Mouse (Mus musculus) ES-E14 (cell line): Measurements from ENCODE around the gene Arl15. TPM values are rescaled to one million over a fixed set of nuclear protein-coding genes. Genes with fewer than 3 reads are reported as not detected.
A peak's percentile ranks its signal among the peaks of the same experiment; 100 is the strongest.

Experiments used
- DNase-seq: peaks from one replicate; pipeline ENCODE4 v3.0.0-alpha.2; 2013; ENCODE audit warnings: low read depth, low spot score
- H3K27ac ChIP-seq: 2 replicates; pipeline ENCODE4 v1.5.1; 2012; ENCODE audit warnings: low read depth, mild to moderate bottlenecking, low read length, moderate library complexity, mixed read lengths; ENCODE audit not compliant: poor library complexity, insufficient read depth, severe bottlenecking
- H3K36me3 ChIP-seq: 2 replicates; pipeline ENCODE4 v1.6.1; 2012; ENCODE audit warnings: mild to moderate bottlenecking, low read length, moderate library complexity, mixed read lengths; ENCODE audit not compliant: control insufficient read depth, poor library complexity, insufficient read depth, severe bottlenecking
- H3K4me1 ChIP-seq, 2 experiments: fragments of 150-350 bp in 1 of 2; sonication (generic) in 1 of 2; 2 replicates each; pipeline ENCODE4 v1.6.1; 2012; ENCODE audit warnings: low read length in 2 of 2, mild to moderate bottlenecking in 1 of 2, mixed read lengths in 1 of 2; ENCODE audit not compliant: control insufficient read depth in 2 of 2, insufficient read depth in 2 of 2, poor library complexity in 1 of 2
- H3K4me3 ChIP-seq, 2 experiments: fragments of 150-350 bp in 1 of 2; sonication (generic) in 1 of 2; 2 replicates each; pipeline ENCODE4 v1.5.1; 2012; ENCODE audit warnings: low read length in 2 of 2, low read depth in 1 of 2, mild to moderate bottlenecking in 1 of 2, mixed read lengths in 1 of 2; ENCODE audit not compliant: insufficient read depth in 1 of 2, poor library complexity in 1 of 2, severe bottlenecking in 1 of 2
- H3K9ac ChIP-seq: 2 replicates; pipeline ENCODE4 v1.6.1; 2012; ENCODE audit warnings: low read depth, mild to moderate bottlenecking, low read length, mixed read lengths; ENCODE audit not compliant: poor library complexity, insufficient read depth, severe bottlenecking
- H3K9me3 ChIP-seq: fragments of 150-350 bp; sonication (generic); 2 replicates; pipeline ENCODE4 v1.6.1; 2012; ENCODE audit warnings: low read depth, mild to moderate bottlenecking, low read length; ENCODE audit not compliant: control insufficient read depth, insufficient read depth
- CHD2 ChIP-seq: IDR thresholded peaks from 2 replicates; pipeline ENCODE4 v1.6.1; 2014; ENCODE audit warnings: mild to moderate bottlenecking, low read depth, low read length, inconsistent platforms
- HCFC1 ChIP-seq: IDR thresholded peaks from 2 replicates; pipeline ENCODE4 v1.6.1; 2012; ENCODE audit warnings: low read length, inconsistent platforms, borderline replicate concordance; ENCODE audit not compliant: insufficient read depth
- MAFK ChIP-seq: IDR thresholded peaks from 2 replicates; pipeline ENCODE4 v1.6.1; 2014; ENCODE audit warnings: mild to moderate bottlenecking, low read depth, low read length, inconsistent platforms; ENCODE audit not compliant: insufficient read depth
- ZC3H11A ChIP-seq: IDR thresholded peaks from 2 replicates; pipeline ENCODE4 v1.6.1; 2012; ENCODE audit warnings: low read depth, mild to moderate bottlenecking, inconsistent platforms, low read length, borderline replicate concordance
- ZNF384 ChIP-seq: IDR thresholded peaks from 2 replicates; pipeline ENCODE4 v1.6.1; 2012; ENCODE audit warnings: low read depth, low read length, inconsistent platforms
- in situ Hi-C, 2 experiments: fragments of 600-800 bp; cut with MboI; formaldehyde crosslinking; loops; one replicate each; pipeline ENCODE4 v1.15.1; 2025; ENCODE audit warnings: low sequenced_read_pairs in 2 of 2, inconsistent platforms in 1 of 2; ENCODE audit not compliant: unreplicated experiment in 2 of 2
- total RNA-seq: library from RNA; depleted of rRNA; stranded (reverse); fragments of 300-350 nt; gene quantifications from 2 replicates; pipeline ENCODE4 v1.2.3, GENCODE M21; 2012

The Arl15 gene
- total RNA-seq, 1 experiment: 15.1 TPM

GRCm38 (mm10) chr13:113794705-113795655 is 675 bp downstream of the Arl15 start:
- Histone ChIP-seq H3K4me1 (peaks cover 0 to 6% of the 10 kb centered on the region in 2 experiments; a peak in 2 of 4 replicates), H3K4me3 (peak overlapping the region; percentile 77 to 90), H3K36me3 (no peaks in the 10 kb centered on the region), H3K9ac (peak overlapping the region; percentile 82), H3K27ac (peak overlapping the region; percentile 82), H3K9me3 (no peaks in the 10 kb centered on the region)
- peak; percentile 44 for DNase-seq
- in situ Hi-C loops: no loop called here
- TF ChIP-seq ZNF384 (no peak), MAFK (no peak), HCFC1 (no peak; the same call in 1 of the 2 replicates), ZC3H11A (no peak), CHD2 (no peak)

DNA sequence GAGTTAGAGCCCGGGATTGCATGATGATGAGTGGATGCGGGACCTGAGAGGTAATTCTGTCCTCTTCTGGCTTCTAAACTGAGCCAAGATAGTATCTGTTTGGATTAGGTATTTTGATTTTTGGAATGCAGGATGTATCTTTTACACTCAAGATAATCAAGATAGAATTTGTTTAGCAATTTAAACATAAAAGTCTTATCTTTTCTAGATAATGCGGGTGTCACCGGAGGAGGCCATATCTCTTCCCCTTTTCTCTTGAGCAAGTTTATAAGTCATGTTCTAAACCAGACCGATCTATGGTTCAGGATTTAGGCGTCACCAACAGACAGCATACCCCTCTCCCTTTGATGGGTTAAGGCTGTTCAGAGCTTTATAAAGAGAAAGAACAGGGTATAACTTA is 3.1 kb downstream of the Arl15 start:
- Histone ChIP-seq H3K27ac (no peak overlapping the region), H3K9me3 (no peaks in the 10 kb centered on the region), H3K9ac (no peak overlapping the region), H3K4me1 (peaks cover 0 to 8% of the 10 kb centered on the region in 2 experiments; a peak in 2 of 4 replicates), H3K36me3 (no peaks in the 10 kb centered on the region), H3K4me3 (no peak overlapping the region)
- TF ChIP-seq ZC3H11A (no peak), HCFC1 (no peak), MAFK (no peak), ZNF384 (no peak), CHD2 (no peak)
- DNase-seq: no peak
- in situ Hi-C loops: no loop called here

DNA sequence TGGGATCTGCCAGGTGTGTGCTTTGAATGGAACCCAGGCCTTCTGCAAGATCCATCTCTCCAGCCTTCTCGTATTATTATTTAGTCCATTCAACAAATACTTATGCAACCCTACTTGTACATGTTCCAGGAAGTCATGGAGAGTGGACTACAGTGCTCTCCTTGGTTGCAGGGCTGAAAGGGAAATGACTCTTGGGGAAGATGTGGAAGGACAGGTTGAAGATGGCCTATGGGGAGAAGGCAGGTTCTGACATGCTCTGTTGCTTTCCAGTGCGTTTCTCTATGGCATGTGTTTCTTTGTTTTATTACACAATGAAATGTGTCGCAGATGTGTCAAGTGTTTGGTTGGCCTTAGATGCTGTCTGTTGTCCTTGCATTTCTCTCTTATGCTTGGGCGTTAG is 5.1 kb downstream of the Arl15 start:
- in situ Hi-C loops: no loop called here
- H3K36me3 ChIP-seq: no peaks in the 10 kb centered on the region
- H3K4me3 ChIP-seq: no peak overlapping the region
- peaks cover 0 to 8% of the 10 kb centered on the region in 2 experiments; a peak in 2 of 4 replicates for H3K4me1 ChIP-seq
- H3K27ac ChIP-seq: no peak overlapping the region
- H3K9me3 ChIP-seq: no peaks in the 10 kb centered on the region
- no peak overlapping the region for H3K9ac ChIP-seq
- no peak for DNase-seq
- TF ChIP-seq ZC3H11A (no peak), MAFK (no peak), ZNF384 (no peak), CHD2 (no peak), HCFC1 (no peak)

DNA sequence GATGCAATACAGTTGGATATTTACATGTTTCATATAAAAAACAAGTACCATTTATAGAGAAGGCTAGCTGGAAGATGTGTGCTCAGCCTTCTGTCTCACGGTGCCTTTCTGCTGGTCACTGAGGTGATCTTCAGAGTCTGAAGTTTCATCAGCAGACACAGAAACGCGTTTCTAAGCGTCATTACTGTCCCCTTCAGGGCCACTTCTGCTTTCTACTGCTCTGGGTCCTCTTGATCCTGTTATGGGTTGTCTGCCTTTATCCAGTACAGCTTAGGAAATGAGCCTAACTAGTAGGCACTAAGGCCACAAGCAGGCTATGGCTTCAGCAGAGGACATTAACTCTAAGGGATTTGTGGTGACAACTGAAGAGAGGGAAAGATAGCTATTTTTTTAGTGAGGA is 5.9 kb downstream of the Arl15 start:
- no peak for DNase-seq
- in situ Hi-C loops: no loop called here
- H3K9me3 ChIP-seq: no peaks in the 10 kb centered on the region
- TF ChIP-seq ZC3H11A: no peak
- TF ChIP-seq HCFC1: no peak
- no peak for TF ChIP-seq MAFK
- TF ChIP-seq ZNF384: no peak
- no peak for TF ChIP-seq CHD2
- H3K4me3 ChIP-seq: no peak overlapping the region
- H3K9ac ChIP-seq: no peak overlapping the region
- H3K27ac ChIP-seq: no peak overlapping the region
- H3K4me1 ChIP-seq: peaks cover 0 to 8% of the 10 kb centered on the region in 2 experiments; a peak in 2 of 4 replicates
- no peaks in the 10 kb centered on the region for H3K36me3 ChIP-seq
